Mouse (Mus musculus) naive thymus-derived CD4-positive, alpha-beta T cell, adult 2 months (primary cell): ENCODE results near the gene Trafd1.
A peak's percentile ranks its signal among the peaks of the same experiment; 100 is the strongest.

Experiments
- DNase-seq: peaks from one replicate; pipeline ENCODE4 v3.0.0-alpha.2; 2011; ENCODE audit warnings: low read depth

The Trafd1 gene

GRCm38 (mm10) chr5:121330154-121330816 is 55.1 kb downstream of the Trafd1 start:
- DNase-seq, result peak; percentile 82

- peak; percentile 57 for DNase-seq
Measured at GRCm38 (mm10) chr5:121329333-121330058, 55.9 kb downstream of the Trafd1 start.

DNA sequence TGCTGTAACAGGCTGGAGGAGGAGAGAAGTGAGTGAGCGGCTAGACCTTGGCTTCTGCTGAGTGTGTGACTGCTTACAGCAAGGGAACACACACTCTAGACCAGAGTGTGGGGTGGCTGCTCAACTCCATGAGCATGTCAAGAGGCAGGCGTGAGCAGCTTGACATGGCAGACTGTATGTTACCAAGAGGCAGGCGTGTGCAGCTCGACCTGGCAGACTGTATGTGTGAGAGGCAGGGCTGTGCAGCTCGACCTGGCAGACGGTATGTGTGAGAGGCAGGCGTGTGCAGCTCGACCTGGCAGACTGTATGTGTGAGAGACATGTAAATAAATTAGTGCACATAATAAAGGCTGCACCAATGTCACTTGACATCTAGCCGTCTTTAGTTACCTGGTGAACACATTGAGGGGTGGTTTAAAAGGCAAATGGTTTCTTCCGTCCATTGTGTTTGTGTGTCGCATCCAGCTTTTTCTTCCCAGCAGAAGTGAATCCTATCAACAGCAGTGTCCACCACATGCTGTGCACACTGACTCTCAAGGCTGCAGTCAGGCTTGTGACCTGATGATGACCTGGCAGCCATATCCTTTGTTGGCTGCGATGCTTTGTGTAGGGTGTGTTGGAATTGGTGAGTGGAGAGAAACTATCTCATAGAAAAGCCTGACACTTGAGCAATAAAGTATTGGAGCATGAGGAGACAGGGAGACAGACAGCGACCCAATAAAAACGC is 59.2 kb downstream of the Trafd1 start:
- DNase-seq, result no peak
